Mouse (Mus musculus) forebrain, embryonic 12.5 days (tissue): ENCODE measurements around the gene AU018091. TPM values are rescaled to one million over a fixed set of nuclear protein-coding genes. Genes with fewer than 3 reads are reported as not detected.
"Not testable (repeated sequence)": the region's sequence is repeated elsewhere in the genome, so short reads cannot be mapped to it uniquely, and the experiment has no call there.

Source experiments
- ATAC-seq: fragments of 200-750 bp; cut with Nextera tagmentation; 2 replicates; pipeline ENCODE4 v1.8.0; 2017; ENCODE audit warnings: moderate TSS enrichment; ENCODE audit not compliant: low FRiP score
- H3K27ac ChIP-seq: fragments of 300-500 bp; sonication (generic); 2 replicates; pipeline ENCODE4 v1.5.1; 2016; ENCODE audit warnings: mild to moderate bottlenecking
- H3K27me3 ChIP-seq: fragments of 300-500 bp; sonication (generic); 2 replicates; pipeline ENCODE4 v1.6.1; 2016; ENCODE audit warnings: mild to moderate bottlenecking
- H3K36me3 ChIP-seq: fragments of 300-500 bp; sonication (generic); replicated peaks from 2 replicates; pipeline ENCODE4 v1.6.1; 2016; ENCODE audit warnings: mild to moderate bottlenecking
- H3K4me1 ChIP-seq: fragments of 300-500 bp; sonication (generic); 2 replicates; pipeline ENCODE4 v1.6.1; 2016
- H3K4me2 ChIP-seq: fragments of 300-500 bp; sonication (generic); 2 replicates; pipeline ENCODE4 v1.6.1; 2016; ENCODE audit warnings: mild to moderate bottlenecking, moderate library complexity
- H3K4me3 ChIP-seq: fragments of 300-500 bp; sonication (generic); replicated peaks from 2 replicates; pipeline ENCODE4 v1.5.1; 2016; ENCODE audit warnings: mild to moderate bottlenecking
- H3K9ac ChIP-seq: fragments of 300-500 bp; sonication (generic); 2 replicates; pipeline ENCODE4 v1.6.1; 2016; ENCODE audit warnings: mild to moderate bottlenecking
- H3K9me3 ChIP-seq: fragments of 300-500 bp; sonication (generic); 2 replicates; pipeline ENCODE4 v1.6.1; 2016
- whole genome bisulfite sequencing: fragments of 180-500 bp; shearing (Covaris S2); methylation state at CpG from one replicate; pipeline ENCODE4 v1.1.7; 2016; 5-methylcytosine and 5-hydroxymethylcytosine counted together
- microRNA counts: library from miRNA; unstranded; fragments of <30 nt; microRNA quantifications from one replicate; lab custom pipeline; 2017
- microRNA-seq: library from miRNA; unstranded; fragments of <30 nt; microRNA quantifications from one replicate; pipeline ENCODE4, GENCODE M21; 2017
- polyA plus RNA-seq: library from polyadenylated mRNA; unstranded; fragments of >200 nt; fragmentation: Nextera tagmentation; extraction: Ambion mirVana; gene quantifications from 2 replicates; pipeline ENCODE4 v1.2.1, GENCODE M21; 2016

AU018091 gene
- polyA plus RNA-seq, 1 experiment from 2014 or later = 0.26 TPM

GRCm38 (mm10) chr7:3164381-3164780 is 4.6 kb downstream of the AU018091 start:
- 81% methylated on average over 6 of the region's 6 CpGs for WGBS
- H3K9me3 ChIP-seq = peaks cover 7% of the 10 kb centered on the region; the same call in 1 of the 2 replicates
- no peaks in the 10 kb centered on the region for H3K4me1 ChIP-seq
- no peak overlapping the region for H3K9ac ChIP-seq
- ATAC-seq = no peak
- no peaks in the 10 kb centered on the region for H3K27me3 ChIP-seq
- no peak overlapping the region for H3K27ac ChIP-seq
- H3K4me2 ChIP-seq = no peak overlapping the region
- H3K36me3 ChIP-seq = no peaks in the 10 kb centered on the region
- H3K4me3 ChIP-seq = no peak overlapping the region

DNA sequence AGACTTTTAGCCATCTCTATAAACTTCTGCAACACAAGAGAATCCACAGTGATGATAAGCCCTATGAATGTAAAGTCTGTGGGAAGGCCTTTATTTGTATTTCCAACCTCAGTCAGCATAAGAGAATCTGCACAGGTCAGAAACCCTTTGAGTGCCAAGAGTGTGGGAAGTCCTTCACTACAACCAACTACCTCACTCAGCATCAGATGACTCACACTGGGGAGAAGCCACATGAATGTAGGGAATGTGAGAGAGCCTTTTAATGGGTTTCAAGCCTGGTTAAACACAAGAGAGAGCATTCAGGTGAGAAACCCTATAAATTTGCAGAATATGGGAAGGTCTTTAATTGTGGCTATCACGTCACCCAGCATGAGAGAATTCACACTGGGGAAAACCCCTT is 18.6 kb downstream of the AU018091 start:
- no peak for ATAC-seq
- H3K9ac ChIP-seq = no peak overlapping the region
- no peak overlapping the region for H3K4me2 ChIP-seq
- peaks cover 6% of the 10 kb centered on the region; the same call in 1 of the 2 replicates for H3K9me3 ChIP-seq
- H3K27me3 ChIP-seq = no peaks in the 10 kb centered on the region
- WGBS = 84% methylated on average over 1 of the region's 1 CpGs
- no peak overlapping the region for H3K4me3 ChIP-seq
- H3K4me1 ChIP-seq = no peaks in the 10 kb centered on the region
- H3K27ac ChIP-seq = no peak overlapping the region
- no peaks in the 10 kb centered on the region for H3K36me3 ChIP-seq

DNA sequence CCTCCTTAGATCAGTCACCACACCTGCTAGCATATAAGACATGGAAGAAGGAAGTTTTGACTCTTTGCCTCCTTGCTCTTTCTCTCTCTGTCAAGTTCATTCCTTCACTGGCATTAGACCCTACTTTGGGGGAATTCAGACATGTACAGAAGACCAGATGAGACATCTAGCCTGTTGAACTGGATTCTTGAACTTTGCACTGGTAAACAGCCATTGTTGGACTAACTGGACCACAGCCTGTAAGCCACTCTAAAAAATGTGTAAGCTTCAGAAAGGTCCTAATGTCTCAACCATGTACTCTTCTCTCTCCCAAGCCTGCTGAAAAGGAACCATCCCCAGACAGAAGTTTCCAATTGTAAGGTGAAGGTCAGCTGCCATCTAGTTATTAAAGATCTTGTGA is 22.9 kb downstream of the AU018091 start:
- Histone ChIP-seq H3K36me3 (no peaks in the 10 kb centered on the region), H3K4me2 (no peak overlapping the region), H3K4me1 (no peaks in the 10 kb centered on the region), H3K27me3 (no peaks in the 10 kb centered on the region), H3K4me3 (no peak overlapping the region), H3K9ac (no peak overlapping the region), H3K9me3 (peaks cover 15% of the 10 kb centered on the region; the same call in 1 of the 2 replicates), H3K27ac (no peak overlapping the region)
- ATAC-seq = no peak

GRCm38 (mm10) chr7:3143329-3143728 is 25.7 kb downstream of the AU018091 start:
- Histone ChIP-seq H3K9me3 (peaks cover 15% of the 10 kb centered on the region; the same call in 1 of the 2 replicates), H3K27me3 (no peaks in the 10 kb centered on the region), H3K4me3 (no peak overlapping the region), H3K4me1 (no peaks in the 10 kb centered on the region), H3K27ac (no peak overlapping the region), H3K9ac (no peak overlapping the region), H3K4me2 (no peak overlapping the region), H3K36me3 (no peaks in the 10 kb centered on the region)
- WGBS = 23% methylated on average over 1 of the region's 1 CpGs
- ATAC-seq = no peak

DNA sequence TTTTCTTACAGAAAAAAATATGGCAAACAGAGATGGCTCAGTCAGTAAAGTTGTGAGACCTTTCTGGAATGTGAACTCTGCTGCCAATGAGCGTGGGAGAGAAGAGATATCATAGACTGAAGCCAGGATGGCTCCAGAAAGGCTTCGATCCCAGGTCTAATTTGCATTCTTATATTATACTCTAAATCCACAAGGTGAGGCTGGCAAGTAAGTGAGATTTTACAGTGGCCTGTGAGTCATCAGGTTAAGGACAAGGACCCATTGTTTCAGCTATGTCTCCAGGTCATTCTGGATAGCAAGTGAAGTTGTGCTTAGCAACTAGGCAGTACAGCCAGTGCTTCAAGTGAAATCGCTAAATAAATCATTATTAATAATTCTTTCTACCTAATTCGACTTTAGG is 33.4 kb downstream of the AU018091 start:
- Histone ChIP-seq H3K4me1 (no peaks in the 10 kb centered on the region), H3K4me2 (no peak overlapping the region), H3K36me3 (no peaks in the 10 kb centered on the region), H3K9ac (no peak overlapping the region), H3K4me3 (no peak overlapping the region), H3K27ac (no peak overlapping the region), H3K9me3 (peaks cover 19% of the 10 kb centered on the region), H3K27me3 (no peaks in the 10 kb centered on the region)
- 81% methylated on average over 4 of the region's 4 CpGs for WGBS
- ATAC-seq = no peak

DNA sequence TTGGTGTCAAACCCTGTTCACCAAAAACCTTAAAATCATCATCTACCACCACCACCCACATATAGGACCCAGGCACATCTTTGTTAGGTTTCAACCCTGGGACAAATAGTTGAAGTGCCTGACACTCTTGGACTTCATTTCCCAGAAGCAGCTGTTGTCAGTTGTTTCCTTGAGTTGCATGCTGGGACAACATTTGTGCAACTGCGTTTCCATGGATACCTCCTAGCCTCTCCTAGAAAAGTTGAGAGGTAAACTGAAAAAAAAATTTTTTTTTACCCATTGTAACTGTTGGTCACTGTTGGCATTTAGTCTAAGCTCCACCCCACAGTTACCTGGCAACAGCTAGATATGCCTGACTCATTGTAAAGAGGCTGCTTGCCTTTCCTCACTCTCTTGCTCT is 34.3 kb downstream of the AU018091 start:
- Histone ChIP-seq H3K4me1 (no peaks in the 10 kb centered on the region), H3K27me3 (no peaks in the 10 kb centered on the region), H3K27ac (no peak overlapping the region), H3K4me3 (no peak overlapping the region), H3K9me3 (peaks cover 19% of the 10 kb centered on the region), H3K4me2 (no peak overlapping the region), H3K9ac (no peak overlapping the region), H3K36me3 (no peaks in the 10 kb centered on the region)
- WGBS = 72% methylated on average over 1 of the region's 1 CpGs
- ATAC-seq = no peak

- WGBS = 57% methylated on average over 1 of the region's 1 CpGs
Measured at GRCm38 (mm10) chr7:3130342-3130741, 38.7 kb downstream of the AU018091 start.

DNA sequence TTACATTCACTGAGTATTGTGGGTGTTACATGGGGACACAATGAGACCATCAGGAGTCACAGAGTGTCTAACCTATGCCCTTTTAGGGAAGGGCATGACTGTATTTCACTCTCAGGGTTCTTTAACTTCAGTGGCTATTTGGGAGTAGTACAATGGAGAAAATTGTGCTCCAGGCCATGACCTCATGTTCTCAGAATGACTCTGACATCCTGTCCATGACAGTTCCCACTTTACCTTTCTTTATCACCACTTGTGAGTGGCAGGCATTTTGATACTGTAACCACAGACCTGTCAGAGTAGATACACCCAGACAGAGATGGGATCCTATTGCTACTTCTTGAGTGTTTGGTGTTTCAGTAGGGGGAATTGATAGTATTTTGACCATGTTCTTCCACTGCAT is 40.4 kb downstream of the AU018091 start:
- H3K4me1 ChIP-seq, H3K27ac ChIP-seq, ATAC-seq, H3K9ac ChIP-seq, H3K9me3 ChIP-seq, H3K36me3 ChIP-seq, H3K27me3 ChIP-seq, H3K4me3 ChIP-seq, H3K4me2 ChIP-seq: not testable (repeated sequence)

More at GRCm38 (mm10) chr7:3130342-3130741, 38.7 kb downstream of the AU018091 start:
- Histone ChIP-seq H3K27me3 (no peaks in the 10 kb centered on the region), H3K9me3 (peaks cover 19% of the 10 kb centered on the region), H3K27ac (no peak overlapping the region), H3K4me1 (no peaks in the 10 kb centered on the region), H3K4me2 (no peak overlapping the region), H3K9ac (no peak overlapping the region), H3K4me3 (no peak overlapping the region), H3K36me3 (no peaks in the 10 kb centered on the region)
- ATAC-seq = no peak

- H3K4me3 ChIP-seq, H3K36me3 ChIP-seq, ATAC-seq, H3K9me3 ChIP-seq, H3K4me1 ChIP-seq, H3K4me2 ChIP-seq, H3K9ac ChIP-seq, H3K27ac ChIP-seq, H3K27me3 ChIP-seq: not testable (repeated sequence)
- WGBS = no CpG with 5 or more reads among the region's 6 CpGs
Measured at GRCm38 (mm10) chr7:3111193-3111592, 57.8 kb downstream of the AU018091 start.

DNA sequence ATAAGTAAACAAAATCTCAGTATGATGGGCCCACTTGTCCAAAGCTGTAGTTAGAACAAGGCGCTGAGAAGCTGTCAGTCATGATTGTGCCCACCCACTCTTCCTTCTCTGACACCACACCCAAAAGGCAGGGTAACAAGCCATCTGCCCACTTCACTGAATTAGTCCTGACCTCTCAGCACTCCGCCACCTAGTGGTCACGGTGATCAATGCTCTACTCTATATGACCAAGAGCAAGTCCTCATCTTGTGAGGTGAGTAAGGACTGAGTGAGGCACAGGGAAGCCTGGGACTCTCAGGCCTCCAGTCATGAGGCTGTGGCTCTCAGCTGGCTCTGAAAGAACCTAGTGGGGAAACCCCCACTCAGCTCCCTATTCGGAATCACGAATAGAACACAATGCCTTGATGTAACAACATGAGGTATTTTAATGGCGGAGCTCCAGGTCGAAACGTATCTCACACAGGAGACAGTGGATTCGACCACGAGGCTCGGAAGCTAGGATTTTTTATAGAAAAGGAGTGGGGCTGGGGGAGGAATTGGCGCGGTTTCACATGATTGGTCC is 62.4 kb downstream of the AU018091 start:
- H3K4me3 ChIP-seq, H3K4me2 ChIP-seq, H3K4me1 ChIP-seq, ATAC-seq, H3K9ac ChIP-seq, H3K36me3 ChIP-seq, H3K27me3 ChIP-seq, H3K9me3 ChIP-seq, H3K27ac ChIP-seq: not testable (repeated sequence)
- WGBS = 71% methylated on average over 13 of the region's 13 CpGs

MicroRNAs encoded within 50 kb of the gene (microRNA counts, 519-probe panel; counts per million panel counts)
- microRNA mmu-miR-290-3p (lab: Ali Mortazavi, UCI) (not detected), microRNA mmu-miR-290-5p (lab: Ali Mortazavi, UCI) (not detected), microRNA mmu-miR-291a-3p (lab: Ali Mortazavi, UCI) (not detected), microRNA mmu-miR-291a-5p (lab: Ali Mortazavi, UCI) (not detected), microRNA mmu-miR-292-5p (lab: Ali Mortazavi, UCI) (not detected)

Small RNAs within 50 kb of the gene (microRNA-seq; reads per million reads assigned to microRNA genes)
- gene Mir290a (not detected), gene Mir290b (not detected), gene Mir291a (2.9 reads per million, percentile 6 among the genes with 10 or more reads in this experiment), gene Mir292 (not detected), gene Mir292b (not detected)

Other genes starting within 250 kb of the AU018091 start
- gene Nlrp12, start 80.5 kb upstream of the AU018091 start, polyA plus RNA-seq = not detected in 2 replicates
- 21.3 and 23.2 TPM in 2 replicates for gene Myadm, start 119.9 kb upstream of the AU018091 start, polyA plus RNA-seq
- 0.73 and 2.4 TPM in 2 replicates for gene Prkcg, start 120.0 kb upstream of the AU018091 start, polyA plus RNA-seq
- 3.9 and 4.0 TPM in 2 replicates for gene Cacng7, start 163.8 kb upstream of the AU018091 start, polyA plus RNA-seq
- 6.3 and 8.2 TPM in 2 replicates for gene Cacng8, start 221.5 kb upstream of the AU018091 start, polyA plus RNA-seq